Mouse (Mus musculus) forebrain, embryonic 10.5 days (tissue): ENCODE data around the gene Il23a. TPM values are rescaled to one million over a fixed set of nuclear protein-coding genes. Genes with fewer than 3 reads are reported as not detected.
"Not testable (repeated sequence)": the region's sequence is repeated elsewhere in the genome, so short reads cannot be mapped to it uniquely, and the experiment has no call there.

Experiments used
- DNase-seq: peaks from one replicate; pipeline ENCODE4 v3.0.0-alpha.2; 2017; ENCODE audit warnings: low spot score; ENCODE audit errors: extremely low spot score
- H3K27ac ChIP-seq: fragments of 300-500 bp; sonication (generic); 2 replicates; pipeline ENCODE4 v1.5.1; 2016; ENCODE audit warnings: mild to moderate bottlenecking
- H3K27me3 ChIP-seq: fragments of 300-500 bp; sonication (generic); 2 replicates; pipeline ENCODE4 v1.6.1; 2016; ENCODE audit warnings: mild to moderate bottlenecking; ENCODE audit not compliant: poor library complexity, severe bottlenecking
- H3K36me3 ChIP-seq: fragments of 300-500 bp; sonication (generic); replicated peaks from 2 replicates; pipeline ENCODE4 v1.6.1; 2016; ENCODE audit warnings: mild to moderate bottlenecking, moderate library complexity
- H3K4me1 ChIP-seq: fragments of 300-500 bp; sonication (generic); 2 replicates; pipeline ENCODE4 v1.6.1; 2016
- H3K4me3 ChIP-seq: fragments of 300-500 bp; sonication (generic); 2 replicates; pipeline ENCODE4 v1.5.1; 2016; ENCODE audit warnings: mild to moderate bottlenecking, moderate library complexity
- H3K9me3 ChIP-seq: fragments of 300-500 bp; sonication (generic); 2 replicates; pipeline ENCODE4 v1.6.1; 2016; ENCODE audit warnings: mild to moderate bottlenecking, moderate library complexity
- WGBS: fragments of 180-500 bp; shearing (Covaris S2); methylation state at CpG from one replicate; pipeline ENCODE4 v1.1.7; 2016; 5-methylcytosine and 5-hydroxymethylcytosine counted together
- polyA plus RNA-seq: library from polyadenylated mRNA; unstranded; fragments of >200 nt; fragmentation: Nextera tagmentation; extraction: Ambion mirVana; gene quantifications from 2 replicates; pipeline ENCODE4 v1.2.1, GENCODE M21; 2016

Gene Il23a
- polyA plus RNA-seq, 1 experiment from 2014 or later = not detected

- no peaks in the 10 kb centered on the region for H3K27me3 ChIP-seq
- no peaks in the 10 kb centered on the region for H3K36me3 ChIP-seq
- no peak overlapping the region for H3K27ac ChIP-seq
- no peak for DNase-seq
- H3K4me1 ChIP-seq = peaks cover 16% of the 10 kb centered on the region
- WGBS = 77% methylated on average over 6 of the region's 6 CpGs
- H3K9me3 ChIP-seq = no peaks in the 10 kb centered on the region
- no peak overlapping the region for H3K4me3 ChIP-seq
Observed at GRCm38 (mm10) chr10:128298243-128298642, 309 bp downstream of the Il23a start.

DNA sequence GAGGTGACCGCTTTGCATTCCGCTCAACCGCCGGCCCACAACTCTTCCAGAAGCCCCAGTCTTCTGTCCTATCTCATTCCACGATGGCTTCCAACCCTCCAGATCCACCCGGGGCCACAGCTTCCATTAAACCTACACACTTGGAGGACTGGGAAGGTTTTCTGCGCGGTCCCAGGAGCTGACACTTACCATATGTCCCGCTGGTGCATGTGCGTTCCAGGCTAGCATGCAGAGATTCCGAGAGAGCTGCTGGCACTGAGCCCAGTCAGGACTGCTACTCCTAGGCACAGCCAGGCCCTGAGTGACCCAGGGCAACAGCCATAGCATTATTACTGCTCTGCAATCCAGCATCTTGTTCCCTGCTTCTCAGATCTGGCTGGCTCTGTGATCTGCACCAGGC is 930 bp downstream of the Il23a start:
- Histone ChIP-seq H3K27ac (no peak overlapping the region), H3K27me3 (no peaks in the 10 kb centered on the region), H3K36me3 (peaks cover 5% of the 10 kb centered on the region), H3K4me3 (no peak overlapping the region), H3K4me1 (peaks cover 14% of the 10 kb centered on the region), H3K9me3 (no peaks in the 10 kb centered on the region)
- 86% methylated on average over 11 of the region's 11 CpGs for WGBS
- DNase-seq = no peak

DNA sequence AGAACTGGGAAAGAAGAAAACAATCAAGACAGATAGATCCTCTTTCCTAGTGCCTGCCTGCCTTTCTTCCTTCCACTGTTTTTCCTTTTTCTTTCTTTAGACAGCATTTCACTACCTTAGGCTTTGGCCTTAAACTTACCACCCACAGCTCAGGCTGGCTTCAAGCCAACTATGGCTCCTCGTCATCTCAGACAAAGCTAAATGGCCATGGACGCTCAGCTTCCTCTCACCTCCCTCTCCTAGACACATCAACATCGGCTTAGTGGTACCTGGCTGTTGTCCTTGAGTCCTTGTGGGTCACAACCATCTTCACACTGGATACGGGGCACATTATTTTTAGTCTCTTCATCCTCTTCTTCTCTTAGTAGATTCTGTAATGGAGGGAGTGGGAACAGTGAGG is 1.3 kb downstream of the Il23a start:
- H3K27ac ChIP-seq = no peak overlapping the region
- no peaks in the 10 kb centered on the region for H3K9me3 ChIP-seq
- peaks cover 10% of the 10 kb centered on the region for H3K4me1 ChIP-seq
- peaks cover 9% of the 10 kb centered on the region for H3K36me3 ChIP-seq
- H3K4me3 ChIP-seq = no peak overlapping the region
- no peak for DNase-seq
- WGBS = 86% methylated on average over 4 of the region's 4 CpGs
- no peaks in the 10 kb centered on the region for H3K27me3 ChIP-seq

DNA sequence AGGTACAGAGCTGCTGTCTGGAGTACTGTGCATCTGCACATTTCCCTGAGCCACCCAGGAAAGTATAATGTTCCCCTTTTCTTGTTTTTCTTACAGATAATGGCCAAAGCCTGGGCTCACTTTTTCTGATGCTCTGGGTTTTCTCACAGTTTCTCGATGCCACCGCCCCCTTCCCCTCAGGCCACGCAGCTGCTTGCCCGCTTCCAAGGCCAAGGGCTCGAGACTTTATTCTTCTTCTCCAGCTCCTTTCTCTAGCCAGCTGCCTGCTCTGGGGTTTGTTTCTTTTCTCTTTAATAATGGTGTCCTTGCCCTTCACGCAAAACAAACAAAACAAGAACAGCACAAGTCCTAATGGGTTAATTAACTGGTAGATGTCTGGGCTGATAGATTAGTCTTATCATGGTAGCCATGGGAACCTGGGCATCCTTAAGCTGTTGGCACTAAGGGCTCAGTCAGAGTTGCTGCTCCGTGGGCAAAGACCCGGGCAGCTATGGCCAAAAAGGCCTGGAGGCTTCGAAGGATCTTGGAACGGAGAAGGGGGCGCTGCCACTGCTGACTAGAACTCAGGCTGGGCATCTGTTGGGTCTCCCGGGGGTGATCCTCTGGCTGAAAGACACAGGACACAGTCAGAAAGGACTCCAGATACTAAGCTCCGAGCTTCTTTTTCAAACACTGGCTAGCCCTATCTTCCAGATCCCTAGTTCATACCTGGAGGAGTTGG is 2.0 kb downstream of the Il23a start:
- Histone ChIP-seq H3K27ac (no peak overlapping the region), H3K4me1 (peaks cover 8% of the 10 kb centered on the region; the same call in 1 of the 2 replicates), H3K27me3 (no peaks in the 10 kb centered on the region), H3K4me3 (no peak overlapping the region), H3K9me3 (no peaks in the 10 kb centered on the region), H3K36me3 (peaks cover 15% of the 10 kb centered on the region)
- DNase-seq = no peak
- WGBS = 82% methylated on average over 13 of the region's 13 CpGs

DNA sequence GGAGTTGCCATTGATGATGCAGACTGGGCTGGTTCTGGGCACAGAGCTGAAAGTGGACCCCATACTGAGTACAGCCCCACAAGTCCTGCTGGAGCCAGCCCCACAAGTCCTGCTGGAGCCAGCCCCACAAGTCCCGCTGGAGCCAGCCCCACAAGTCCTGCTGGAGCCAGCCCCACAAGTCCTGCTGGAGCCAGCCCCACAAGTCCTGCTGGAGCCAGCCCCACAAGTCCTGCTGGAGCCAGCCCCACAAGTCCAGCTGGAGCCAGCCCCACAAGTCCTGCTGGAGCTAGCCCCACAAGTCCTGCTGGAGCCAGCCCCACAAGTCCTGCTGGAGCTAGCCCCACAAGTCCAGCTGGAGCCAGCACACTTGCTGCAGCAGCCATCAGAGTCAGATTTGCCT is 8.0 kb downstream of the Il23a start:
- not testable (repeated sequence) for H3K27ac ChIP-seq, H3K9me3 ChIP-seq, H3K4me3 ChIP-seq, H3K27me3 ChIP-seq, H3K4me1 ChIP-seq, DNase-seq
- 70% methylated on average over 1 of the region's 1 CpGs for WGBS
- peaks cover 38% of the 10 kb centered on the region for H3K36me3 ChIP-seq

DNA sequence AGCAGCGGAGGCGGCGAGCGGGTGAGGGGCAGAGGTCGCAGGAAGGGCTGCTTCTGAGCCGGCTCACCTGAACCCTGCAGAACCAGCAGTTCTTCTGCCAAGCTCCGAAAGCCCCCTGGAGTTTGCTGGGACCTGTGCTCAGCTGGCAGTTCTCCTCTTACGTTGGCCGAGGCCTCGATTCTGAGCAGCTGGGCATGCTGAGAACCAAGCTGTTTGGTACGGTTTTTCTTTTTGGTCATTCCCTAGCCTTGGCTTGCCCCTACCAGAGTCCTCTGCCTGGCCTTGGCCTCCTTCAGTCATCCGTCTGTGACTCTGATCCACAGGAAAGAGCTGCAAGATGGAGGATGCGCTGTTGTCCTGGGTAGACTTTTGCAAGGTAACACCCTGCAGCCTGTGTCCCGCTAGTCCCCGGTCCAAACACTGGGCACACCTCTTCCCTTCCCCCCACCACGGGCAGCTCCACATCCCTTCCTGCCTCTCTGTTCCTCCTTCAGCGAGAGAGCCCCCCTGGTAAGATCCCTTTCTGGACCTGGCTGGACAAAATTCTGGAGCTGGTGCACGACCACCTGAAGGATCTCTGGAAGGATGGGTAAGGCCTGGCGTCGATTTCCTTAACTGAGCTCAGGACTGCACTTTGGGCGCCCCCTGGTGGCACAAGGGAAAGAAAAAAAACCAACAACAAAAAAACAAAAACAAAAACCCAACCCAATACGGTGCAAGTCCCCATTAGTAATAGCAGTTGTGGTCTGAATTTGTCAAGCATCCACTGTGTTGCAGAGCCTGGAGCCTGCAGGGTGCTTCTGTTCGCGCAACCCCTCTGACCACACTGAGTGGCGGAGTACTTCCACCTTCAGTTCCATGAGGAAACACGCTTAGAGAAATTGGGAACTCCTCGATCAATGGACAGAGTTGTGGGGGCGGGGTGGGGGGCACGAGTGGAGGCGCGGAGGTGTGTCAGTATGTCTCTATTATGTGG is 14.7 kb downstream of the Il23a start:
- Histone ChIP-seq H3K27ac (no peak overlapping the region), H3K4me1 (no peaks in the 10 kb centered on the region), H3K36me3 (peaks cover 70% of the 10 kb centered on the region), H3K27me3 (no peaks in the 10 kb centered on the region), H3K9me3 (no peaks in the 10 kb centered on the region), H3K4me3 (no peak overlapping the region)
- peak; percentile 71 for DNase-seq
- WGBS = 67% methylated on average over 31 of the region's 31 CpGs

DNA sequence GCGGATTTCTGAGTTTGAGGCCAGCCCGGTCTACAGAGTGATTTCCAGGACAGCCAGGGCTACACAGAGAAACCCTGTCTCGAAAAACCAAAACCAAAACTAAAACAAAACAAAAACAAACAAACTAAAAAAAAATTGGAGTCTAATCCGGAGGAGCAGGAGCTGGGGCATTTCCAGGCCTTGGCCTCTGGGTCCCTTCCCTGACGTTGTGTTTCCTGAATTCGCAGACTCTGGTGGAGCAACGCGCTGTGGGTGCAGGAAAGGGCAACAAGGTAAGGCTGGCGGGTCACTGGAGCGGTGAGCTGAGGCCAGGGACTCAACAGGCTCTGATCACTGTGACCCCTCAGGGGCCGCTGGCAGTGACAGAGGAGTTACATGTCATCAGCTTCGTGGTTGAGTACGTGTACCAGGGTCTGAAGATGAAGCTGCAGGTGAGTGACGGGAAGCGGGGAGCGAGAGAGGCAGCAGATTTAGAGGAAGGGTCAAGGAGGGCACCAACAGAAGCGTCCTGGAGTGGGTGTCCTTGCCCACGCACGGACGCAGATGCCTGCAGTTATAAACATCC is 15.6 kb downstream of the Il23a start:
- 91% methylated on average over 20 of the region's 20 CpGs for WGBS
- no peaks in the 10 kb centered on the region for H3K9me3 ChIP-seq
- H3K27ac ChIP-seq = no peak overlapping the region
- no peaks in the 10 kb centered on the region for H3K27me3 ChIP-seq
- H3K4me1 ChIP-seq = peaks cover 3% of the 10 kb centered on the region; the same call in 1 of the 2 replicates
- peaks cover 73% of the 10 kb centered on the region for H3K36me3 ChIP-seq
- DNase-seq = no peak
- H3K4me3 ChIP-seq = no peak overlapping the region

DNA sequence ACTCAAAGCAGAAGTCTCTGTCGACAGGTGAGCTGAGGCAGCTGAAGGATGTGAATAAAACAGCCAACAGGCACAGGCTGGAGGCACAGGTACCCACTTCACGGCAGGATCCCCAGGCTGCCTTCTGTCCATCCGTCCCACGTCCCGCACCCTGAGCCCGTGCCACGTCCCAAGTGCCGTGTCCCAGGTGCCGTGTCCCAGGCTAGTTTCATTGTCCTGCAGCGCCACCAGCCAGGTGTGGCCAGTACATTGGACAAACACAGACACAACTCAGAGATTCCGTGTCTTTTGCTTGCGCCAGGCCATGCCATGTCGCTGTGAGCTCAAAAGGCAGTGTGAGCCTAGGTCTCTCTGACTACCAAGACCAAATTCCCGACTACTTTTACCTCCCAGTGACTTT is 16.9 kb downstream of the Il23a start:
- no peaks in the 10 kb centered on the region for H3K27me3 ChIP-seq
- peaks cover 3% of the 10 kb centered on the region; the same call in 1 of the 2 replicates for H3K4me1 ChIP-seq
- no peaks in the 10 kb centered on the region for H3K9me3 ChIP-seq
- H3K4me3 ChIP-seq = no peak overlapping the region
- H3K27ac ChIP-seq = no peak overlapping the region
- DNase-seq = no peak
- WGBS = 93% methylated on average over 14 of the region's 14 CpGs
- peaks cover 76% of the 10 kb centered on the region for H3K36me3 ChIP-seq

DNA sequence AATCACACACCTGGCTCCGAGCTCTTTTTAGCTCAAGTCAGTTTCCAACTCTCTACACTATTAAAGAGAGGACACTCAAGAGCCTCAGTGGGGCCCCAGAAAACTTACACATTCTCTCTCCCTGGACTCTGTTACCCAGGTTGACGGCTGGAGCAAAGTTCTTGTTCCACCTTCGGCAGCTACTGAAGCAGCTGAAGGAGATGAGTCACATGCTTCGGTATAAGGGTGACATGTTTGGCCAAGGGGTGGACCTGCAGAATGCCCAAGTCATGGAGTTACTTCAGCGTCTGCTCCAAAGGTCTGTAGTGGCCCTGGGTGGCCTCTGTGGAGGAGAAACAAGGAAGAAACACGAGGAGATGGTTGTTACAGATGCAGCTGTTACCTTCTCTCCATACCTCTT is 17.6 kb downstream of the Il23a start:
- Histone ChIP-seq H3K9me3 (no peaks in the 10 kb centered on the region), H3K27ac (no peak overlapping the region), H3K27me3 (no peaks in the 10 kb centered on the region), H3K4me3 (no peak overlapping the region), H3K4me1 (peaks cover 3% of the 10 kb centered on the region; the same call in 1 of the 2 replicates), H3K36me3 (peaks cover 76% of the 10 kb centered on the region)
- WGBS = 90% methylated on average over 6 of the region's 6 CpGs
- no peak for DNase-seq

DNA sequence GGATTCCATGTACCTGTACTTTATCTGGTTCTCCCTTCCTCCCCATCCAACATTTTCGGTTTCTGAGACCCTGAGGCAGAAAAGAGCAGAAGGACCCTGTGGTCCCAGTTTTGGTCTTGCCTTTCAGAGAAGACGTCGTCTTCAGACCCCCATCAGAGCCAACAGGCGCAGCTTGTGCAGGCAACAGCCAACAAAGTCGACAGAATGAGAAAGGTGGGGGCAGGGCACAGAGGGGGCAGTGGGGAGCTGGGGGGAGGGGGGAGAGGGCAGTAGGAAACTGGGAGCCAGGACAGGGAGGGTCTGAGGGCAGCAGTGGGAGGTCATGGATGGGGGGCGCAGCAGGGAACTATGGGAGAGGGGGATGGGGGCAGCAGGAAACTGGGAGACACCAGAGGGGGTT is 20.4 kb downstream of the Il23a start:
- 56% methylated on average over 6 of the region's 6 CpGs for WGBS
- DNase-seq = no peak
- Histone ChIP-seq H3K4me3 (no peak overlapping the region), H3K27ac (no peak overlapping the region), H3K9me3 (no peaks in the 10 kb centered on the region), H3K36me3 (peaks cover 50% of the 10 kb centered on the region), H3K27me3 (no peaks in the 10 kb centered on the region), H3K4me1 (peaks cover 3% of the 10 kb centered on the region; the same call in 1 of the 2 replicates)

GRCm38 (mm10) chr10:128275374-128275773 is 23.2 kb downstream of the Il23a start:
- not testable (repeated sequence) for H3K4me3 ChIP-seq, H3K27me3 ChIP-seq, H3K27ac ChIP-seq, DNase-seq, H3K4me1 ChIP-seq, H3K9me3 ChIP-seq
- WGBS = 100% methylated on average over 1 of the region's 1 CpGs
- peaks cover 26% of the 10 kb centered on the region for H3K36me3 ChIP-seq

DNA sequence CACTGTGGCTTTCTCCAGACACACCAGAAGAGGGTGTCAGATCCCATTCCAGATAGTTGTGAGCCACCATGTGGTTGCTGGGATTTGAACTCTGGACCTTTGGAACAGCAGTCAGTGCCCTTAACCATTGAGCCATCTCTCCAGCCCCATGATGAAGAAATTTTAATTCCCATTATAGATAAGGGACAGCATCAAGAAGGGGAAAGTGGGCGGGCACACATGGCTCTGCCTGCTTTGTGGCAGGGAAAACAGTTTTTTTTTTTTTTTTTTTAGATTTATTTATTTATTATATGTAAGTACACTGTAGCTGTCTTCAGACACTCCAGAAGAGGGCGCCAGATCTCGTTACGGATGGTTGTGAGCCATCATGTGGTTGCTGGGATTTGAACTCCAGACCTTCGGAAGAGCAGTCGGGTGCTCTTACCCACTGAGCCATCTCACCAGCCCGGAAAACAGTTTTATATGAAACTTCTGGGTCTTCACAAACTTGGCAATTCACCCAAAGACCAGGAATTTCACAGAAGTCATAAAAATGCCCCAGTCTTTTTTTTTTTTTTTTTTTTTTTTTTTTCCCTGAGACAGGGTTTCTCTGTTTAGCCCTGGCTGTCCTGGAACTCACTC is 25.6 kb downstream of the Il23a start:
- WGBS = 80% methylated on average over 7 of the region's 7 CpGs

More for the DNA sequence above, 25.6 kb downstream of the Il23a start:
- H3K36me3 ChIP-seq, DNase-seq, H3K27ac ChIP-seq, H3K9me3 ChIP-seq, H3K4me3 ChIP-seq: not testable (repeated sequence)
- H3K27me3 ChIP-seq = peaks cover 14% of the 10 kb centered on the region
- peaks cover 11% of the 10 kb centered on the region for H3K4me1 ChIP-seq
